Mouse (Mus musculus): ENCODE results near the gene Sez6.

Gene Sez6

DNA sequence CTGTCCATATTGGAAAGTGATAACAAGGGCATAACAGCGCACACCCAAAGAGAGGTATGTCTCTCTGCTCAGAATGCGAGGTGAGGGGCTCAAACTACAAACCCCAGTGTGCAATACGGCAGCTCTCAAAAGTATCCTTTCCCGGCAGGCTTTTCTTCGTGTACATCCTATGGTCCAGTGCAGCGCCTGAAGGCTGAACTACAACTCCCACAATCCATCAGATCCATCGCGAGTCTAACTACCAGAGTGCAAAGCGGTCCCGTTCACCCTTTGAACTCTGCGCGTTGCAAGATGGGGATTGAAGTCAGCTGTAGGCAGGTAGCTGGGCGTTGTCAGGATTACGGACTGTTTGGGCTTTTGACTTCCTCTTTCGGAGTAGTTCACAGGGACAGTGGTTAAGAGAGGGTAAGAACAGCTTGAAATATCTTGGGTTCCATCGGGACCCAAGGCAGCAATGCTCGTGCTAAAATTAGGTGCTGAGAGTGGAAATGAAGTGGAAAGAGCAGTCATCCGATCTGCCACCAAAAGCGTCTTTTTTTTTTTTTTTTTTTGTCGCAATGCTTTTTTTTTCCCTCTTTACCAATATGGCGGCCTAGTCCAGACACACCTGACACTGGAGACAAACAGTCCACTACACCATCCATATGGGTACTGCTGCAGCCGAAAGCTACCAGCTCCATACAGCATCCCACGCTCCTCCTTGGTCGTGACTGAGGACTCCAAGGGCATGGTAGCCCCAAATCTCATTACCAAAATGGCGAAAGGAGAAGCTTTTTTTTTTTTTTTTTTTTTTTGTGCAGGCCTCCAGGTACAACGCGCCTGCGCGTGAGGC is 51.2 kb downstream of the Sez6 start:
- DNase-seq (ENCODE audit: low spot score in 2 of 2) = peak; percentile 73 to 87

DNA sequence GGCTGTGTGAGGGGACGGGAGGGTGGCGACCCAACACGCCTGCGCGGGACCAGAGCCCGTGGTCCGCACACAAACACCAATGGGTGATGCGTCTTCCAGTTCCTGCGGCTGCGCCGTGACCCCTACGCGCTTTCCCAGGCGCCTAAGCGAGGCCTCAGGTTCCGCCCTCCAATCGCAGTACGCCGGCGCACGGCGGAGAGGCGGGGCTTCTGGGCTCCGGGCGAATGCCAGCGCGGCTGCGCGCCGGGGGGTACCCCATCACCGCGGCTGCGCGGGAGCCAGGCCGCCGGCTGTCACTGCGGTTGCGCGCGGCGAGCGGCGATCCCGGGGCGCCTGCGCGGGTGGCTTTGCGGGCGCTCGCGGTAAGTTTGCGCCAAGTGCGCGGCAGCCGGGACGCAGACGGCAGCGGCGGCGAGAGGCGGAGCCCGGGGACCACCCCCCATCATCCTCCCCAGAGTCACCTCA is 51.9 kb downstream of the Sez6 start, which contains the start of gene Phf12:
Phf12 (plus strand) TSS at position 314 of the 465 bp plus-strand sequence.
- DNase-seq (ENCODE audit: low spot score in 2 of 2) = peak; percentile 98 to 99

DNA sequence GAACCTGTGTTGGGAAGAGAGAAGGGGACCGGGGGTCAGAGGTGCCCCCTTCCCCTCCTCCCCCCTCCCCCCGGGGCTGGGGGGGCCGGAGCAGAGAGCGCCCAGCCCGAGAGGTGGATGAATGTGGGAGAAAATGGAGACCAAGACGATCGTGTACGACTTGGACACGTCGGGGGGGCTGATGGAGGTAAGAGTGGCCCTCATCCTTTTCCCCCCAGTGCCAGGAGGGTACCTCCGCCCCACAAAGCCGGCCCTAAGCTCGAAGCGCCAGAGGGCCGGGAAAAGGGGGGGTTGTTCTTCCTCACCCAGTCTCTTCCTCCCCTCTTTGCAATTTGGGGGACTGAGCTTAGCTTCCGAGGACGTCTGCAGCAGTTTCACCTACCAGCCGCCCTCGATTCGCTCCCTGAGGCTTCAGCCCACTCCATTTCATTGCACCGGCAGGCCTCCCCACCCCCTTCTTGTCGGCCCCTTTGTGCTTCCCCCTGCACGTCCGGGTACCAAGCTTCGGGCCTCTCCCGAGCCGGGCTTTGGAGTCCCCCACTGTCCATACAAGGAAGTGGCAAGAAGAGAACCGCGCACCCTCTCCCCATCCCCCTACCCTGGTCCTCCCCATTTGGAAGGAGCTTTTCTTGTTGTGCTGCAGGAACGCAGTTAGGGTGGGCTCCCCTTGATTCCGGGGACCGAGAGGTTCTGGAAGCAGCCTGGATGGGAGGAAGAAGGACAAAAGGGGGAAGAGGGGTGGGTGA is 52.8 kb downstream of the Sez6 start:
- DNase-seq (ENCODE audit: low spot score in 2 of 2) = peak; percentile 40 to 50

DNA sequence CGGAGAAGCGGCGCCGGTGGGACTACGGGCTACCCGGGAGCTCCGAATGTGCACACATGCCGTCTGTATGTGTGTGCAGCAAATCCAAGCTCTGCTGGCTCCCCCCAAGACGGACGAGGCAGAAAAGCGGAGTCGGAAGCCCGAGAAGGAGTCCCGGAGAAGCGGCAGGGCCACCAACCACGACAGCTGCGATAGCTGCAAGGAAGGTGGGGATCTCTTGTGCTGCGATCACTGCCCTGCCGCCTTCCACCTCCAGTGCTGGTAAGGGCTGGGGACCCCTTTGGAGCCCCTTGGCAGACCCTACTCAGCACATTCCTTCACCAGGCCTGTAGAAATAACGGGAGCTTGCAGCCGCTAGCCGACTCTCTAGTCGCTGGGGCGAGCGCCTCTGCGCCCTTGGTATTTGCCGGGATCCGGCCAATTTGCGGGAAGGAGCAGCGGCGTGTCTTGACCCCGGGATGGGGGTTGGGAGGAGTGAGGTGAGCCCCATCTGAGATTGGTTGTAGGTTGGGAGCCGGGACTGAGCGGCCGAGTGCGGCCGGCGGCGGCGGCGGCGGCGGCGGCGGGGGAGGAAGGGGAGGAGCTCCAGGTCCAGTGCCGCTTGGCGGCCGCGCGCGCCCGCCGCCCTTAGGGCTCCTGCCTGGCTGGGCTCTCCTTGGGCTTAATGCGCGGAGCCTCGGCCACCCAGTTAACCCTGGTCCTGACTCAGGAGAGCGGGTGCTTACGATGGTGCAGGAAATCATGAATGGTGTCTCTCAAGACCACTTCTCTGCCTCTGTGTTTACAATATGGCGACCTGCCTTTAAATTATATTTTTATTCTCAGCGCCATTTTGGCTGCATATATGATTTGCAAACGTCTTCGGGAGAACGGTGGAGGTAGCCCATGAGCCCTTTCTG is 53.6 kb downstream of the Sez6 start:
- DNase-seq (ENCODE audit: low spot score in 2 of 2) = peak; percentile 42 to 54

DNA sequence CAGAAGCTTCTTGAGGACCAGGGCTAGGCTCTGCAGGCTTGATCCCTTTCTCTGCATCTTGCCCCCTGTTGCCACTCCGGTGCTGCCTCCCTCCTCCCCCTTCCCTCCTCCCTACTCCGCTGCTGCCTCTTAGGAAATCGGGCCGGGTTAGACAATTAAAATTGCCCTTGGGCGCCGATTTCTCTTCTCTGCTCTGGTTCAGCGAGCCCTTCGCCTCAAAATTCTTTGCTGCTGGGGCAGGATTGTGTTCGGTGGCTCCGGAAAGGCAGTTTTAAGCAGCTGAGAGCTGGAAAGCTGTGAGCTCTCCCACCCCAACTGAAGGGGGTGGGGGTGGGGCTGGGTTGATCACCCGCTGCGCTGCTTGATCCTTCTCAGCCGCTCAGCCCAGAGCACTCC is 54.2 kb downstream of the Sez6 start:
- peak in 1 of 2 experiments; percentile 25 for DNase-seq (ENCODE audit: low spot score in 2 of 2)

DNA sequence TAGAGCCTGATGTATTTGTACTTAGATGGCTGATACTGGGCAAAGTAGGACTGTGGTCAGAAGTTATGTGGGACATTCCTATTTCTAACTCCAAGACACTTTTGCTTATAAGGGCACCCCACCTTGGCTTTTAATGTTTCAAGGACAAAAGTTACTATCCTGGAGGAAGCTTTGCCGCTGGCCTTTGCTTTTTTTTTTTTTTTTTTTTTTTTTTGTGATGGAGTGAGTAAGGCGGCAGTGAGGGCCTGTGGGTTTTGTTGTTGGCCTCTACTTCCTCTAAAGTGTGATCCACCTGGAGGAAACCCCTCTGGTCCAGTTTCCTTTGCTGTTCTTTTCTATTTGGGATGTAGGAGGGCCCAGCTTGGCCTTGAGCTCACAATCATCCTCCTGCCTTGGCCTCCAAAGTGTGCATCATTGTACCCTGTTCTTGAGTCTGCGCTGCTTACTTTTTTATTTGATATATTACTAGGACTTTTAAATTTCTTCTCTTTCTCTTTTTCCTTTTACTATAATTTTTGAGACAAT is 55.0 kb downstream of the Sez6 start:
- no peak for DNase-seq (ENCODE audit: low spot score in 2 of 2)

DNA sequence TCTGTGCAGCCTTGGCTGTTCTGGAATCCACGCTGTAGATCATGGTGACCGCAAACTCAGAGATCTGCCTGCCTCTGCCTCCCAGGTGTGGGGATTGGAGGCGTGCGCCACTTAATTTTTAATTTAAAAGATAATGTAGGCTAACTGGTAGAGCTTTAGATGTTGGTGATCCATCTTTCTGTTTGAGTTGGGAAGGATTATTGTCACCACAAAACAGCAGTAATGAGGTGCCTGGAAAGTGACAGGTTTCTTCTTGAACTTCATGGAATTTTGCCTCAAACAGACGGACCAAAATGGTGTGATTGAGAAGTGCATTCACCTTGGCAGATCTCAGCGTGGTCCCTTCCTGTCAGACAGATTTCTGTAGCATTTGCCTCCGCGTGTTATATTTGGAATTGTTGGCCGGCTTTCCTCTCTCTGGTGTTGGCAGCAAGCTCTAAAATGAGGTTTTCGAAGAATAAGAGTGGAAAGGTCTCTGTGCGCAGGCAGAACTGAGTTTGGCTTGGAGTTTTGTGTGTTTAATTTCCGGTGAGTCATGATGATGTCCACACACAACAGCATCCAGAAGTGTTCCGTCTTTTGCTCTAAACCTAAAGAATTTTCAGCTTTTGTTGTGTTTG is 58.6 kb downstream of the Sez6 start:
- DNase-seq (ENCODE audit: low spot score in 2 of 2) = no peak

DNA sequence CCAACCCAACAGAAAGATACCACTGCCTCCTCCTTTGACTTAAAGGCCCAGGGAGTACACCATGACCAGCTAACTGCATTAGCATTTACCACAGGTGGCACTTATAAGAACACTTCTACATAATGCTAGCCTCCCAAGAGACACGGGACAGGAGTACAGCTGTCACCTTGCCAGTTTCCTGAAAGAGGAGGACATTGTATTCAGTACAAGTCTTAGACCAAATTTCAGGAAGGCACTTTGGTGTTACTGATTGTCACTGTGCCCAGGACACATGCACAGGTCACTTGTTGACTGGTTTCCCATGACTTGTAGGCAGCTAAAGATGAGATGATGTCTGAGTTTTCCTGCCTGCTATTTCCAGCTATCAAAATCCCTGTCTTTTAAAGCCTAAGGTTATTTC is 65.0 kb downstream of the Sez6 start:
- DNase-seq (ENCODE audit: low spot score in 2 of 2) = no peak

DNA sequence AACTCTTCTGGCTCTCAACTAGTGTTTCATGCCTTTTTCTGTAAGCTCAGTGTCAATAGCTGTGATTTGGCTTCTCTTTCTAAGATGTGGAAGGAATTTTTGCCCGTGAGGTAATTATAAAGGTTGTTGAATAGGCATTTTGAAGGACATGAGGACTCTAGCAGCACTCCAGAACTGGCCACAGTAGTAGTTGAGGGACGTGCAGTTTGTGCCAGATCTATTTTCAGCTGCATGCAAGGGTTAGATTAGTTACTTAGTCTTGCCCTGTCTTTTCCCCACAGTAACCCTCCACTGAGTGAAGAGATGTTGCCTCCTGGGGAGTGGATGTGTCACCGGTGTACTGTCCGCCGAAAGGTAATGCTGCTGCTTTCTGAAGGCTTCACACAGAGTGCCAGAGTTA is 75.8 kb downstream of the Sez6 start:
- DNase-seq (ENCODE audit: low spot score in 2 of 2) = no peak

DNA sequence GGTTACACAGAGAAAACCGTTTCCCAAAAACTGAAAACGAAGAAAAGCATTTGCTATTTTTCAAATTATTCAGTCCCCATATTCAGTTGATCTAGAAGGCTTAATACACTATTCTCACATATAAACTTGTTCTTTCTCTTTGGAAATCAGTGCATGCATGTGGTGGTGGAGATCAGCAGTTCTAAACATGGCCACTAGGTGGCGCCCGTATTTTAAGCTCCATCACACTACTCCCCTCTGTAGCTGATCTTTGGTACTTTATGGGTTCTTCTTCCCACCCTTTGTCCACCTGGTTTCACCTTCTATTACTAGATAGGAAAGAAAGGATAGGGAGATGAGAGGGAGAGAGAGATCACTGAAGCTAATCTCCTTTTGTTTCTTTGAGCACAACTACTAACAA is 89.1 kb downstream of the Sez6 start:
- peak; percentile 53 to 71 for DNase-seq (ENCODE audit: low spot score in 2 of 2)

DNA sequence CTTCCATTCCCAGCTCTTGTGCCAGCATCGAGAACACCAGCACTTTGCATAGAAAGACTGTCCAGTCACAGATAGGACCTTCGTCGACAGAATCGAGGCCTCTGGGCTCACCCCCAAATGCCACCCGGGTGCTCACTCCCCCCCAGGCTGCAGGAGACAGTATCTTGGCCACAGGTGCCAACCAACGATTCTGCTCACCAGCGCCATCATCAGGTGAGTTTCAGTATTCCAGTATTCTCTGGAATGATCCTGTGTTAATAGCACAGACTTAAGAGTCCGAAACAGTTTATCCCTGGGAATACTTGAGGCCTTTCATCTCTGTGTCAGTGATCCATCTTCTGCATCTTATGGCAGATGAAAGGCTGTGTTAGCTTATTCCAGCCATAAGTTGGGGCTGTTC is 93.0 kb downstream of the Sez6 start:
- peak in 1 of 2 experiments; percentile 28 for DNase-seq (ENCODE audit: low spot score in 2 of 2)

Measured in spleen, postnatal 14 days (tissue).